Mouse (Mus musculus) midbrain, embryonic 16.5 days (tissue): ENCODE measurements around the gene Map3k14. TPM values are rescaled to one million over a fixed set of nuclear protein-coding genes. Genes with fewer than 3 reads are reported as not detected.

Experiments used
- ATAC-seq: fragments of 200-750 bp; cut with Nextera tagmentation; 2 replicates; pipeline ENCODE4 v1.8.0; 2017; ENCODE audit warnings: moderate TSS enrichment
- H3K27ac ChIP-seq: fragments of 300-500 bp; sonication (generic); 2 replicates; pipeline ENCODE4 v1.5.1; 2014; ENCODE audit warnings: mild to moderate bottlenecking, low read length, mixed read lengths
- H3K27me3 ChIP-seq: fragments of 300-500 bp; sonication (generic); 2 replicates; pipeline ENCODE4 v1.6.1; 2014; ENCODE audit warnings: low read depth, low read length, mixed read lengths; ENCODE audit not compliant: control insufficient read depth, insufficient read depth
- H3K36me3 ChIP-seq: fragments of 300-500 bp; sonication (generic); 2 replicates; pipeline ENCODE4 v1.6.1; 2014; ENCODE audit warnings: mild to moderate bottlenecking, low read length, moderate library complexity, mixed read lengths; ENCODE audit not compliant: control insufficient read depth, insufficient read depth
- H3K4me1 ChIP-seq: fragments of 300-500 bp; sonication (generic); 2 replicates; pipeline ENCODE4 v1.6.1; 2014; ENCODE audit warnings: mild to moderate bottlenecking, low read length, mixed read lengths; ENCODE audit not compliant: control insufficient read depth, insufficient read depth
- H3K4me2 ChIP-seq: fragments of 300-500 bp; sonication (generic); 2 replicates; pipeline ENCODE4 v1.6.1; 2014; ENCODE audit warnings: mild to moderate bottlenecking, low read length, mixed read lengths
- H3K4me3 ChIP-seq: fragments of 300-500 bp; sonication (generic); 2 replicates; pipeline ENCODE4 v1.5.1; 2014; ENCODE audit warnings: low read depth, mild to moderate bottlenecking, low read length, moderate library complexity, mixed read lengths
- H3K9ac ChIP-seq: fragments of 300-500 bp; sonication (generic); 2 replicates; pipeline ENCODE4 v1.6.1; 2014; ENCODE audit warnings: low read depth, low read length, mixed read lengths
- H3K9me3 ChIP-seq: fragments of 300-500 bp; sonication (generic); replicated peaks from 2 replicates; pipeline ENCODE4 v1.6.1; 2014; ENCODE audit warnings: mild to moderate bottlenecking, low read length, mixed read lengths; ENCODE audit not compliant: control insufficient read depth, poor library complexity, severe bottlenecking
- WGBS: fragments of 180-500 bp; shearing (Covaris S2); extraction: QIAGEN DNeasy Blood & Tissue Kit; methylation state at CpG from one replicate; pipeline ENCODE4 v1.1.7; 2014; 5-methylcytosine and 5-hydroxymethylcytosine counted together
- polyA plus RNA-seq: library from polyadenylated mRNA; unstranded; fragments of >200 nt; fragmentation: Nextera tagmentation; extraction: Ambion mirVana; gene quantifications from 2 replicates; pipeline ENCODE4 v1.2.1, GENCODE M21; 2015

Map3k14 gene
- polyA plus RNA-seq, 1 experiment from 2014 or later: 4.4 TPM

DNA sequence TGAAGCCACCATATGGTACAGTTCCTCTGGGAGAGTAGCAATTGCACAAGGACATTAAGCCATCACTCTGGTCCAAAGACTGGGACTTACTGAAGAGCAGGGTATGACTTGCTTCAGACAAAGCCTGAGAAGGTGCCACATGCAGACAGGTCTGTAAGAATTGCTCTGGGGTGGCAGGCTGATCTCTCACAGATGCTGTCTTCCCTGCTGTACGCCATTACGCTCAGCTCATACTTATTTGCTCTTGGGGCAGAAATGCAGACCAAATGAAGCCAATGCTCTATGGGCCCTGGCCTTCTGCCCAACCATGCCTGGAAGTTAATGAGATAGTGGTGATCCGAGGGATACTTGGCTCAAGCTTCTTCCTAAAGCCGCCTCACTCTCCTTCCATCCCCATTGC, 22.4 kb downstream of the Map3k14 start:
- no peaks in the 10 kb centered on the region for H3K27me3 ChIP-seq
- no peaks in the 10 kb centered on the region for H3K9me3 ChIP-seq
- H3K36me3 ChIP-seq: peaks cover 2% of the 10 kb centered on the region; the same call in 1 of the 2 replicates
- ATAC-seq: no peak
- peaks cover 23% of the 10 kb centered on the region for H3K4me1 ChIP-seq
- H3K4me2 ChIP-seq: no peak overlapping the region
- no peak overlapping the region for H3K27ac ChIP-seq
- H3K4me3 ChIP-seq: no peak overlapping the region
- no peak overlapping the region for H3K9ac ChIP-seq
- WGBS: 79% methylated on average over 4 of the region's 4 CpGs

DNA sequence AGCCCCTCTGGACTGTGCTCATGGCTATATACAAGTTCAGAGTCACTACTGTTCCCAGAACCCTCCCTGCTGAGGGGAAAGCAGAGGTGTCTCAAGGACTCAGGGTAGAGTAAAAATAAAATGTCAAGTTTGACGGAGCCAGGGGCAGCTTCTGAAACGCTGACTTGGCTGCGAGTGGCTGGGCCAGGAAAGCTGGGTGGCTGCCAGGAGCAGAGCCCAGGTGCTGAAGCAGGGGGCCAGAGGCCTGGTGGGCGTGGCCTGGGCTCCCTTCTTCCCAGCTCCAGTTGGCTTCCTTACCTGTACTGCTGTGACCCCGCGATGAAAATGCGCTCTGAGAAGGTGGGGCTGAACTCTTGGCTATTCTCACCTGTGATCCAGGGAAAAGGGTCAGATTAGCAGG, 26.5 kb downstream of the Map3k14 start:
- ATAC-seq: no peak
- H3K9me3 ChIP-seq: no peaks in the 10 kb centered on the region
- H3K36me3 ChIP-seq: peaks cover 23% of the 10 kb centered on the region

DNA sequence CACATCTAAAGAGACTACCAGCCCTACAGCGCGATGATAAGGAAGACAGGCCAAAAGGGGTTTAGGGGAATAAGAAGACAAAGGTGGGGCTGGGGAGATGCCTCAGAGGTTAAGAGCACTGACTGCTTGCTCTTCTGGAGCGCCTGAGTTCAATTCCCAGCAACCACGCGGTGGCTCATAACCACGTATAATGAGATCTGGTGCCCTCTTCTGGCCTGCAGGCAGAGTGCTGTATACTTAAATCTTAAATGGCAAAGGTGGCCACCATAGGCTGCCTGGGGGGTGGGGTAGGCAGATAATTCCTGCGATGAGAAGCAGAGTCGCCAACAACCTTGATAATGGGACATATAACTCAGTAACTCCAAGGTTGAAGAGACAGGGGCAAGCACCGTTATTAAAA, 29.5 kb downstream of the Map3k14 start:
- Histone ChIP-seq H3K27me3 (no peaks in the 10 kb centered on the region), H3K4me1 (peaks cover 2% of the 10 kb centered on the region; the same call in 1 of the 2 replicates), H3K27ac (no peak overlapping the region), H3K4me3 (no peak overlapping the region), H3K4me2 (no peak overlapping the region), H3K9ac (no peak overlapping the region), H3K36me3 (peaks cover 23% of the 10 kb centered on the region), H3K9me3 (no peaks in the 10 kb centered on the region)
- WGBS: 76% methylated on average over 9 of the region's 9 CpGs
- no peak for ATAC-seq

More for the DNA sequence above, 26.5 kb downstream of the Map3k14 start:
- H3K4me3 ChIP-seq: no peak overlapping the region
- H3K27ac ChIP-seq: no peak overlapping the region
- H3K9ac ChIP-seq: no peak overlapping the region
- H3K4me1 ChIP-seq: peaks cover 2% of the 10 kb centered on the region; the same call in 1 of the 2 replicates
- no peaks in the 10 kb centered on the region for H3K27me3 ChIP-seq
- WGBS: 52% methylated on average over 7 of the region's 7 CpGs
- H3K4me2 ChIP-seq: no peak overlapping the region

DNA sequence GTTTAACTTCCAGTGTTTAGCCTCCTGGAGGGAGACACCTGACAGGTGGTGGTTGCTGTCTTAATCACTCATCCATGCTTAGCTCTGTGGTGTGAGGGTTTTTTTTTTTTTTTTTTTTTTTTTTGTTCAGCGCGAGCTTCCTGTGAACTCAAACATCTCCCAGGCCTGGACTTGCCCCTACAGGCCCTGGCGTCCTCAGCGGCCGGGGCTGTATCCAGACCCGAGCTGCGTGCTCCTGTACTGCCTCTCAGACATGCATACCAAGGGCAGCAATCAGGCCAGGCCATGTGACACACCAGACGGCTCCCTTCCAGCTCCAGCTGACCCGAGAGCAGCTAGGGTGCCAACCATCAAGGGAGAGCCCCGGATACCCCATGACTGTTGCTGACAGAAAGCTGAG, 30.4 kb downstream of the Map3k14 start:
- WGBS: 84% methylated on average over 10 of the region's 10 CpGs
- peaks cover 2% of the 10 kb centered on the region; the same call in 1 of the 2 replicates for H3K4me1 ChIP-seq
- ATAC-seq: no peak
- H3K4me2 ChIP-seq: no peak overlapping the region
- H3K27ac ChIP-seq: no peak overlapping the region
- no peaks in the 10 kb centered on the region for H3K27me3 ChIP-seq
- no peak overlapping the region for H3K4me3 ChIP-seq
- peaks cover 23% of the 10 kb centered on the region for H3K36me3 ChIP-seq
- H3K9ac ChIP-seq: no peak overlapping the region; the same call in 1 of the 2 replicates
- H3K9me3 ChIP-seq: no peaks in the 10 kb centered on the region

DNA sequence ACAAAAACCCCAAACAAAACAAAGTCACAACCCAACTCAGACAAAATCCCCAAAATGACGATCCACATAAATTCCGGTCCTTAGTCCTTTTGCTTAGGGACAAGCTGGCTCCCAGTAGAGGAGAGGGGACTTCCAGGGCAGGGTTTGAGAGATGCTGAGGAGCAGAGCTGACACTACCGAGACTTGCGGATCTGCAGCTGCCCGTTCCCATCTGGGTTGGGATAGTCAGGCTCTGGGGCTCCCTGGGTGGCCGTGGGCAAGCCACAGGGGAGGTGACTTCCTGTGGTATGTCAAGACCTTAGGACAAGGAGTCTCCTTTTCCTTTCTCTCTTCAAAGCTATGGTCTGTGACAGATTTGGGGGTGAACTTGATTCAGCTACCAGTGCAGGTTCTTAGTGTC, 30.8 kb downstream of the Map3k14 start:
- H3K36me3 ChIP-seq: peaks cover 23% of the 10 kb centered on the region
- 88% methylated on average over 6 of the region's 6 CpGs for WGBS
- no peaks in the 10 kb centered on the region for H3K4me1 ChIP-seq
- ATAC-seq: no peak
- no peak overlapping the region for H3K27ac ChIP-seq
- H3K27me3 ChIP-seq: no peaks in the 10 kb centered on the region
- H3K4me3 ChIP-seq: no peak overlapping the region
- H3K9ac ChIP-seq: no peak overlapping the region; the same call in 1 of the 2 replicates
- no peak overlapping the region for H3K4me2 ChIP-seq
- H3K9me3 ChIP-seq: no peaks in the 10 kb centered on the region

DNA sequence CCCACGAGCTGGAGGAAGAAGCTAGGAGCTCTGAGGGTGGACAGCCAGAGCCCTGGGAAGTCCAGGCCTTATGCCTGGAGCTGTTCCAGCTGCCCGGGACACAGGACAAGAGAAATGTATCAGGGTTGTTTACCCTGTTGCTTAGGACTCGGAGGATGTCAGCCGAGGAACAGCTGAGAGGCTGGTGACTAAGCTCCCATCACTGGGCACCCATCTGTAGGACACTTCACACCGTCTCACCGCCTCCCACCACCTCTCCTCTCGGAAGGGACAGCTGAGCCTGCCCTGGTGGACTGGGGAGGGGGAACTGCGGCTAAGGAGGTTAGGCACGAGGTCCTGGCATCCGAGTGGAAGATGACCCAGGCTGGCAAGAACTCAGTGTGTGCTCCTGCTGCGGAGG, 31.6 kb downstream of the Map3k14 start:
- H3K36me3 ChIP-seq: peaks cover 21% of the 10 kb centered on the region
- H3K9me3 ChIP-seq: no peaks in the 10 kb centered on the region
- no peak overlapping the region for H3K4me3 ChIP-seq
- no peaks in the 10 kb centered on the region for H3K27me3 ChIP-seq
- H3K4me2 ChIP-seq: no peak overlapping the region
- no peaks in the 10 kb centered on the region for H3K4me1 ChIP-seq
- no peak for ATAC-seq
- H3K9ac ChIP-seq: no peak overlapping the region
- no peak overlapping the region for H3K27ac ChIP-seq
- 75% methylated on average over 11 of the region's 11 CpGs for WGBS

DNA sequence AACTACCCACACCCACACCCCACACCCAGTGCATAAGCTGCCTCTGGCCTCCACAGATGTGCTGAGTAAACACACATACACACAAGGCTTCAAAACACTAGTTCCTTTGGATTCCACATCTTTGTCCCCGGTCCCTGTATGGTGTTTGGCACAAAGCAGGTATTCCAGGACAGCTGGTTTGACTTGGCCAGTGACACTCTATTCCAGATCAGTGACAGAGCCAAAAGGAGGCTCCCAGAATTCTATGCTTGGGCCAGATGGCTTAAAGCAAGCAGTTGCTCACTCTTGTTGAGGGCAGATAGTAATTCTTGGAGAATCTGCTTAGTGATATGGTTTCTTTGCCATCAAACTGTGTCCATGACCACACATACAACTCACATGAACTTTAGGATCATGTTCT, 32.8 kb downstream of the Map3k14 start:
- 64% methylated on average over 1 of the region's 1 CpGs for WGBS
- H3K4me1 ChIP-seq: no peaks in the 10 kb centered on the region
- H3K9ac ChIP-seq: no peak overlapping the region
- H3K4me2 ChIP-seq: no peak overlapping the region
- no peak overlapping the region for H3K4me3 ChIP-seq
- peaks cover 25% of the 10 kb centered on the region for H3K36me3 ChIP-seq
- H3K9me3 ChIP-seq: no peaks in the 10 kb centered on the region; the same call in 1 of the 2 replicates
- no peak for ATAC-seq
- no peaks in the 10 kb centered on the region for H3K27me3 ChIP-seq
- no peak overlapping the region for H3K27ac ChIP-seq

DNA sequence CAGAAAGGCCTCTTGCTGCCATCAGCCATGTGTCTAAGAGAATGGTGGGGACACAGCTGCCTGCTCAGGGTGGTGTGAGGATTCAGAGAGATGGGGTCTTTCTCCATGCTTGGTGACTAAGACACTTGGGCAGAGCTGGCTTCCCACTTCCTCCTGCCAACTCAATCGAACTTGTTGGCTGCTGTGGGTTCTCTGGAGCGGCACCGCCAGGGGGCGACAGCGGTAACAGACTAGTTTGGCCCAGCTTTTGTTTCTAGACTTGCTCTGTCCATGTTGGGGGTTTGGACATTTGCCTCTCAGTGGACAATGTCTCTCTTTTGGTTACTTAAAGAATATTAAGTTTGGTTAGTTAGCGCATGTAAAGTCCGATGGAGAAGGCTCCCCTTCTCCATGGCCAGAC, 34.3 kb downstream of the Map3k14 start:
- no peaks in the 10 kb centered on the region; the same call in 1 of the 2 replicates for H3K9me3 ChIP-seq
- no peak overlapping the region for H3K9ac ChIP-seq
- H3K27ac ChIP-seq: no peak overlapping the region
- H3K4me1 ChIP-seq: no peaks in the 10 kb centered on the region
- H3K4me2 ChIP-seq: no peak overlapping the region
- no peak for ATAC-seq
- no peaks in the 10 kb centered on the region for H3K27me3 ChIP-seq
- peaks cover 21% of the 10 kb centered on the region for H3K36me3 ChIP-seq
- H3K4me3 ChIP-seq: no peak overlapping the region
- 33% methylated on average over 7 of the region's 7 CpGs for WGBS

DNA sequence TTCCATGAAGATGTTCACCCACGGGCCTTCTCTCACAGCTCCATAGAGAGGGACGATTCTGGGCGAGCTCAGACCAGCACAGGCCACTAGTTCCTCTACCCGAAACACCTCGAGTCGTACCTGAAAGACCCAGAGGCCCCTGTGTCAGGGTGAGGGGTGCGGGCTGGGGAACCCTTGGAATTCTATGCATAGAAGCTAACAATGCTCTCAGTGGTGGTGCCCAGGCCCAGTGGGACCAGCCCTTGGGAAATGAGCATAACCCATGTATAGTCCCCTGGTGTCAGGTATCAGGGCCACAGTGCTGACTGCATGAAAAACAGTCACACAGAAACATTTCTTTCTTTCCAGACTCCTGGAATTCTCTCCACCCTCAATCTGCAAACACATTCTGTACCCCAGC, 35.9 kb downstream of the Map3k14 start:
- Histone ChIP-seq H3K27me3 (no peaks in the 10 kb centered on the region), H3K9ac (no peak overlapping the region), H3K4me3 (no peak overlapping the region), H3K4me2 (no peak overlapping the region), H3K4me1 (no peaks in the 10 kb centered on the region), H3K27ac (no peak overlapping the region), H3K9me3 (no peaks in the 10 kb centered on the region; the same call in 1 of the 2 replicates), H3K36me3 (peaks cover 23% of the 10 kb centered on the region)
- ATAC-seq: no peak
- WGBS: 98% methylated on average over 7 of the region's 7 CpGs
